Mouse (Mus musculus): ENCODE results near the gene Usmg5.

DNA sequence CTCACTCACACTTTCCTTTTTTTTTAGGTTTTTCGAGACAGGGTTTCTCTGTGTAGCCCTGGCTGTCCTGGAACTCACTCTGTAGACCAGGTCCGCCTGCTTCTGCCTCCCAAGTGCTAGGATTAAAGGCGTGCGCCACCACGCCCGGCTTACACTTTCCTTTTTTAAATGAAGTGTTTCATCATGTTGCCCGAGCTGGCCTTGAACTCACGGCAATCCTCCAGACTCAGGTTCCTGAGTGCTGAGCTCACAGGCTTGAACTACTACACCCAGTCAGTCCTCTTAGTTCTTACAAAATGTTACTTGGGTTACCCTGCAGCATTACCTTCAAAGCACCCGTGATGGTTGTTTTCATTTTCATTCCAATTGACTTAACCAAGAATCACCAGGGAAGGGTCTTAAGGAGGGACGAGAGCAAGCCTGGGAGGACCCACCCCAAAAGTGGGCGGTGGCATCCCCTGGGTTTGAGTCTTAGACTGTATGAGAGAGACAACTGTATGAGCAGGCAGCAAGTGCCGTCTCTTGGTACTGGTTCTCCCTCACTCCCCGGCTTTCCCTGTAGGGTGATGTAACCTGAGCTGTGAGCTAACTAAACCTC lies 43.1 kb downstream of the Usmg5 start:
- TF ChIP-seq CTCF (IDR thresholded peaks at IDR 0.05; ENCODE audit: low read depth, low read length) (no peak), POLR2A (IDR thresholded peaks at IDR 0.05; ENCODE audit: borderline replicate concordance, low read depth, low read length) (no peak)
